Mouse (Mus musculus) cerebellum, adult 18-20 months (tissue): Measurements from ENCODE around the gene Arhgap21.
A peak's percentile ranks its signal among the peaks of the same experiment; 100 is the strongest.

Source experiments
- DNase-seq, 2 experiments: peaks; one replicate each; pipeline ENCODE4 v3.0.0; 2021

Gene Arhgap21

DNA sequence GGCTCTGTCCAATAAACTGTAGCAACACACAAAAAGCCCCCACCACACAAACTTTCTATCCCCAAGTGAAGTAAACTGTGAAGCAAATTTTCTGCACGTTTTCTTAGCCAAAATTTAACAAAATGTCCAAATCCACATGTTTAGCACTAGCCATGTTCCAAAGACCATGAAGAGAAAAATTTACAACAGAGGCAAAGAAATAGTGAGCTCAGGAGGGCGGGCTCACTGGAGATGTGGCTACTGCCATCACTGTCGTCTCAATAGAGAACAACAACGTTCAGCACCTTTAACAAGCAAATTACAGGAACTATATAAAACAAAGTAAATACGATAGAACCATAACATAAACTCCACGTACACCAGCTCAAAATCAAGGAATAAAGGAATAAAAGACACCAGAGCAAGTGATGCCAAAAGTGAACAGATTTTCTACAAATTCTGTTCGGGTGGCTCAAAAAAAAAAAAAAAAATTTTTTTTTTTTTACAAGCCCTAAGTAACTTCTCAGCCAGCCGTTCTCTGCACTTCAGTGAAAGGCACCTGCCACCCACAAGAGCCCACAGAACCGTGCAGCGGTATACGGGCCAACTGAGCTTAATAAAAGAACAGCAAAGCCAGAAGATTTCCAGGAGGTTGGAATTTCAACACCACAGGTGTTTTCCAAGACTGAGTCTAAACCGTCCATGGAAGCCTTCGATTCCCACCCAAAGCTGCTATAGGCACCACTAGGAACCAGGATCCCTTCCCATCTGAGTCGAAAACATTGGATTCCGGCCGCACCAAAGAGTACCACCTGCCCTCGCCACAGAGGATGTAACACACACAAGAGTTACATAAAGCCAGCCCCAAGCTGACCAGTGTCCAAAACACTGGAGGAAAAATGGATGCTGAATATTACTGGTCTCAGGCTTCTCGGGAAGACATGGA, 2.2 kb downstream of the Arhgap21 start:
- peak; percentile 35 to 72 for DNase-seq

GRCm38 (mm10) chr2:20965361-20965760, 3.3 kb downstream of the Arhgap21 start:
- DNase-seq = peak in 1 of 2 experiments; percentile 31

DNA sequence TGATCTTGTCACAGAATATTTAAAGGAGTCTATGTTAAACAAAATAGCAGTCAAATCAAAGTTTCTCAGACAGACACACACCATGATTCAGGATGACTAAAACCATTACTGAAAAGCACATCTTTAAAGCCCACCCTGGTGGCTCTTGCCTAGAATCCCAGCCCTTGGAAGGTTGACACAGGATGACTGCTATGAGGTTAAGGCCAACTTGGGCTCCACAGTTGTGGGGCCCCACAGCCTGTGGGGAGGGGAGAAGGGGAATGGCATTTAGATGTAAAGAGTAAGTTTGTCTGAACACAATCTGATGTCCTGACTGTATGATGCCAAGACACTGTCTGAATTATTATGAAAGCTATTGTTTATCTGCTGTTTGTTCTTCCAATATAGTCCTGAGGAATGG, 4.2 kb downstream of the Arhgap21 start:
- peak in 1 of 2 experiments; percentile 46 for DNase-seq

GRCm38 (mm10) chr2:20963226-20963805, 5.4 kb downstream of the Arhgap21 start:
- no peak for DNase-seq

- peak; percentile 89 to 95 for DNase-seq
Observed at GRCm38 (mm10) chr2:20962284-20962683, 6.4 kb downstream of the Arhgap21 start.

DNA sequence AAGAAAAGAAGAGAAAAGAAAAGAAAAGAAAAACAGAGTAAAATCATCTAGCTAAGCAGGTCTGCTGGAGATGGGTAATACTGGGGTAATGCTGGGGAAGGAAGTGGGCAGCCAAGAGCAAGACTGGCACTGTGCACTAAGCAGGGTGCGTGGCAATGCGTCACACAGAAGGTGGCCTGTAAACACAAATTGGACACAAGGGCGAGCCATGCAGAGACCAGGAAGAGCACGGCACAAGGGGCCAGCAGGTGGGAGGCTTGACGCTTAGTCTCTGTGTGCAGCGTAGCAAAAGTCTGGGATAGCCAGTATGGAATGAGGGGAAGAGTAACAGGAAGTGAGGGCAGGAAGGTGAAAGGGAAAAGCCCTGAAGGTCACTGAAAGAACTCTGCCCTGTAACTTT, 6.9 kb downstream of the Arhgap21 start:
- DNase-seq = peak; percentile 71 to 73

GRCm38 (mm10) chr2:20961295-20961694, 7.4 kb downstream of the Arhgap21 start:
- DNase-seq = no peak

- peak in 1 of 2 experiments; percentile 47 for DNase-seq
Observed at GRCm38 (mm10) chr2:20960668-20961035, 8.0 kb downstream of the Arhgap21 start.

DNA sequence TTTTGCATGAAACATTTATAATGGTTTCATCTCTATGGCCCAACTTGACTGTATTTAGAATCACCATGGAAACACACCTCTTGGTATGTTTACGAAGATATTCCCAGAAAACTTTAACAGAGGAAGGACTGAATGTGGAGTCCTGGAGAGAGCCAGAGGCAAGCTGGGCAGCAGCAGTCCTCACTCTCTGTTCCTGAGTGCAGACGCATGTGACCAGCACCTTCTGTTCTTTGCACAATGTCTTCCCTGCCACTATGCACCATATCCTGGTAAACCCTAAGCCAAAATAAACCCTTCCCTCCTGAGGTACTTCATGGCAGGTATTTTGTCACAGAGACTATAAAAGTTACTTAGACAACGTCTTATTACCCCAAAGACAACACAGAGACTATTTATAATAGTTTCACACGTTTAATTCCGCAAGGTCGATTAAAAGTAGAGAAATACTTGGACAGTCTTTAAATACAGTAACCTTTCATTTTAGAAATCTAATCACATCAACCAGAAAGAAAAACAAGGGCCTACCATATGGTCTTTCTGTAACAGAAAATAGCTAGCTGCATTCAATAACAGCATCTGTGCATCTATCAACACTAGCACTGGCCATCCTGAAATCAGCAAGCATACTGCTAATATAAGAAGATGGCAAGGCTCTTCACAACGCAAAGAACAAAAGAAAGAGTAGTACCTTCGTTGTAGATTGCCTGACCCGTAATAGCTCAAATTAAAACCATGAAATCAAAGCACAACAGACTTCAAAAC, 8.6 kb downstream of the Arhgap21 start:
- peak in 1 of 2 experiments; percentile 58 for DNase-seq

GRCm38 (mm10) chr2:20959045-20959444, 9.6 kb downstream of the Arhgap21 start:
- no peak for DNase-seq

- DNase-seq = no peak
Observed at GRCm38 (mm10) chr2:20957995-20958394, 10.7 kb downstream of the Arhgap21 start.

- DNase-seq = peak; percentile 44 to 56
Observed at GRCm38 (mm10) chr2:20956716-20957115, 12.0 kb downstream of the Arhgap21 start.

DNA sequence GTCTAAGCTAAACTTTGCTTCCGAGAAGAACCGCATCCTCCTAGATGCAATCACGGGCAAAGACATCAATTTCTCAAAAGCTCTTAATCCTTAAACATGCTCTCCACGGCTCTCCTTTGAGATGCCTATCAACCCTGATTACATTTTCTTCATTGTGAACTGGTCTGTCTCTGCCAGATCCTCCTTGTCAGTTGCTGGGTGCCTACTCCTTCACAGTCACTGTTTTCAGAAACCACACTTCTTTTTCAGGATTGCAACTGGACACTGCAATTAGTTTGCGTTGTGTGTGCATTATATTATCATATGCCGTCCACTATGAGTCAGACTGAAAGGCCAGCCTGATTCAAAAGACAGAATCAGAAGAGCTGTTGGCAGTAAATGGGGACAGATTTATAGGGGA, 12.7 kb downstream of the Arhgap21 start:
- DNase-seq = peak in 1 of 2 experiments; percentile 31

GRCm38 (mm10) chr2:20955376-20955775, 13.3 kb downstream of the Arhgap21 start:
- DNase-seq = peak; percentile 45

DNA sequence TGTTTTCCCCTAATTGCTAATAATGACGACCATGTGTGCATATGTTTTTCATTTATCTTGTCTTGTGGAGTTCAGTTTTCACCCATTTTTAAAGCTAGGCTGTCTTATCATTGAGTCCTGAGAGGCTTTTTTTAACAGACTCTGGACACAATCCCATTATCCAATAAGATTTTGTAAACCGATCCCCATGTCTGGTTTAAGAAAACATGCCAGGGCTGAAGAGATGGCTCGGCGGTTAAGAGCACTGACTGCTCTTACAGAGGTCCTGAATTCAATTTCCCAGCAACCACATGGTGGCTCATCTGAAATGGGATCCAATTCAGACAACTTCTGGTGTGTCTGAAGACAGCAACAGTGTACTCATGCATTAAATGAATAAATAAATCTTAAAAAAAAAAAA, 16.0 kb downstream of the Arhgap21 start:
- DNase-seq = no peak

- DNase-seq = no peak
Observed at GRCm38 (mm10) chr2:20949168-20949567, 19.5 kb downstream of the Arhgap21 start.

DNA sequence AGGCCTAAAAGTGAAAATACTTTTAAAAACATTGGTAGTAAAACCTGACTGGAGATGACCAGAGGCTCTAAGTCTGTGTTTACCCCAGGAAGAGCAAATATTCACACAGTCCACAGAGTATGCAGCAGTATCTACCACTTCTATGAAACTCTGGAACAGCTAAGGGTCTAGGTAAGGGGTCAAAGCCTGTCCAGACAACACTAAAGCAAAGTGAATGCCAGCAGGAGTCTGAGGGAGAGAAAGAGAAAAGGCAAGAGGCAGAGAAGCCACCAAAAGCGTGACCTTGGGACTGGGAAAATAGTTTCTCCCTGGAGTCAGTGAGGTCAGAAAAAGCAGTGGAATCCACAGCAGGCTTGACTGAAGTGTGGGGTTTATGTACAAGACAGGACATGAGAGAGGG, 21.6 kb downstream of the Arhgap21 start:
- DNase-seq = no peak

DNA sequence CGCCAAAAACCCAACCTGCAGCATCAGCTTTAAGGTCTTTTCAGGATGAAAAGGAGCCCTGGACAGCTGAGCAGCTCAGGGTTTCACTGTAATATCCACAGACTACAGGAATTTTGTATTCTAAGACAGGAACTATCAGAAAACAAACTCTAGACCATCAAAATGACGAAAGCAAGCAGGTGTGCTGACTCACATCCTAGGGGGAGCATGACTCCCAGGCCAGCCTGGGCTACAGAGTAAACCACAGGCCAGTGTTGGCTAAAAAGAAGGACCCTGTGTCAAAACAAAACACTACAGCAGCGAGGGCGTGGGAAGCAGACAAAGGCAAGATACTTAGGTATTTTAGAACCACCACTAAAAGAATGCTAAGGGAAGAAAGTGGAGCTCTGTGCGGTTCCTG, 23.1 kb downstream of the Arhgap21 start:
- DNase-seq = no peak

DNA sequence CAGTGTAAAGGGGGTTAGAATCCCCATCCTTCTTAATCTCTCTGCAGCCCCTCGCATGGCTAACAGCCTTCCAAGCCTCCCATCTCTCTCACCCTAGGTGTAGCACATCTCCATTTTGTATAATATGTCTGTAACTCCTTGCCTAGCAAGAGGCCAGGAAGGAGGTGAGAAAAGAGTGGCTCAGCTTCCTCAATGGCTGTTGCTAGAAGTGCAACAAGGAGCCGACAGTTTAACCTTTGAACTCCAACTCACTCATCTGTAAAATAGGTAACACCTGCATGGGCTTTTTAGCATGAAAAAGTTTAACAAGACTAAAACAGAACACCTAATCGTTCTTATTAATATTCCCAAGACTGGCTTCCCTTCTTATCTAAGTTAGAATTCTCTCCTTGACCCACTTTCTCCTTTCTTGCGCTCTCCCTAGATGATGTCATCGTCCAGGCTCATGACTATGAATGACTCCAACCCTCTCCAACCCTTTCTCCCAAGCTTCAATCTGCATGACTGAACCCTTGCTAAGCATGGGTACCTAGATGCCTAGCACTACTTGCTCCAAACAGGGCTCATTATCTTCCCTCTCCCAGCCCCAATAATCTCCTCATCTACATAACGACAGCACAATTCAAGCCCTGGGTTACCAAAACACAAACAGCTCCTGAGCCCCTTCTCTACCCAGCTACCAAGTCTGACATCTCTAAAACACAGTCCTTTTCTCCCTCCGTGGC, 24.8 kb downstream of the Arhgap21 start:
- DNase-seq = no peak

GRCm38 (mm10) chr2:20943222-20943621, 25.5 kb downstream of the Arhgap21 start:
- peak; percentile 56 to 74 for DNase-seq

- no peak for DNase-seq
Observed at GRCm38 (mm10) chr2:20942434-20943198, 26.1 kb downstream of the Arhgap21 start.

- no peak for DNase-seq
Observed at GRCm38 (mm10) chr2:20941105-20941504, 27.6 kb downstream of the Arhgap21 start.
